Comparison of ENCODE assay signal across 20 mouse cellular contexts in the genomic region with DNA sequence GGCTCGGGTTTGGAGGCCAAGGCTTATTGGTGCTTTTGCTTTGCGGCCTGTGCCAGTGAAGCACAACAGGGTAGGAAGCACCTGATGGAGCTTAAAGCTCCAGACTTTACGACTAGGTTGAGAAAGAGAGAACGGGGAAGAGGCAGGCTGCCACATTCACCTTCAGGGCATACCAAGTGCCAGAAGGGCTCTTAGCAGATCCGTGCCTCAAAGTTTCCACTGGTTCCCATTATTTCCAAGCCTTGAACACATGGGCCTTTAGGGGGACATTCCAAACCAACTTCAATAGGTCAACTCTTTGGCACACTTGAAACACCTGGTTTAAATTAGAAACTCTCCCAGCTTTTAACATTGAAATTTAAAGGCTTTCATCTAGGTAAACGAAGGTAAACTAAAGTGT.
"Had no signal": no experiment of that assay in that cellular context is flagged by ENCODE, and none has a peak within 500 bp of the region (broad histone marks: within the 10 kb centered on the region; RNA-seq: fewer than 3 reads in every experiment).

No protein-coding gene starts in this region.

- H3K27ac ChIP-seq: kidney, postnatal 0 days; layer of hippocampus, adult 2 months; left cerebral cortex, adult 2 months; liver, embryonic 12.5 days; liver, embryonic 15.5 days; lung, embryonic 15.5 days; midbrain, embryonic 13.5 days; neural tube, embryonic 13.5 days had no signal

- H3K36me3 ChIP-seq: liver, embryonic 12.5 days; liver, embryonic 15.5 days; lung, embryonic 15.5 days; midbrain, embryonic 13.5 days; neural tube, embryonic 13.5 days had no signal

- H3K4me2 ChIP-seq: liver, embryonic 12.5 days; liver, embryonic 15.5 days; lung, embryonic 15.5 days; midbrain, embryonic 13.5 days; neural tube, embryonic 13.5 days had no signal

- ATAC-seq: intestine, postnatal 0 days; liver, embryonic 12.5 days; midbrain, embryonic 13.5 days; midbrain, embryonic 16.5 days had no signal

- H3K4me1 ChIP-seq: liver, embryonic 12.5 days; liver, embryonic 15.5 days; lung, embryonic 15.5 days; midbrain, embryonic 13.5 days; neural tube, embryonic 13.5 days had no signal

- H3K27me3 ChIP-seq: liver, embryonic 12.5 days; liver, embryonic 15.5 days; lung, embryonic 15.5 days; midbrain, embryonic 13.5 days; neural tube, embryonic 13.5 days had no signal

- H3K9me3 ChIP-seq: liver, embryonic 12.5 days; liver, embryonic 15.5 days; lung, embryonic 15.5 days; midbrain, embryonic 13.5 days; neural tube, embryonic 13.5 days had no signal

- H3K4me3 ChIP-seq: layer of hippocampus, adult 2 months; left cerebral cortex, adult 2 months; liver, embryonic 12.5 days; liver, embryonic 15.5 days; lung, embryonic 15.5 days; midbrain, embryonic 13.5 days; myocyte; neural tube, embryonic 13.5 days had no signal

- DNase-seq: kidney, adult 2 months; kidney, postnatal 25 days; layer of hippocampus, adult 9-11 months; liver; lung, adult 18-20 months; lung, postnatal 10 days; lung, postnatal 36 days; thymus, adult 18-20 months; thymus, postnatal 36 days had no signal

- H3K9ac ChIP-seq: liver, embryonic 12.5 days; liver, embryonic 15.5 days; lung, embryonic 15.5 days; midbrain, embryonic 13.5 days; neural tube, embryonic 13.5 days had no signal
